Mouse (Mus musculus) thymus, adult 18-20 months (tissue): ENCODE measurements around the gene Atf7.

Experiments
- DNase-seq, 2 experiments: peaks; one replicate each; pipeline ENCODE4 v3.0.0; 2022; ENCODE audit warnings: mixed read lengths in 2 of 2

Gene Atf7

DNA sequence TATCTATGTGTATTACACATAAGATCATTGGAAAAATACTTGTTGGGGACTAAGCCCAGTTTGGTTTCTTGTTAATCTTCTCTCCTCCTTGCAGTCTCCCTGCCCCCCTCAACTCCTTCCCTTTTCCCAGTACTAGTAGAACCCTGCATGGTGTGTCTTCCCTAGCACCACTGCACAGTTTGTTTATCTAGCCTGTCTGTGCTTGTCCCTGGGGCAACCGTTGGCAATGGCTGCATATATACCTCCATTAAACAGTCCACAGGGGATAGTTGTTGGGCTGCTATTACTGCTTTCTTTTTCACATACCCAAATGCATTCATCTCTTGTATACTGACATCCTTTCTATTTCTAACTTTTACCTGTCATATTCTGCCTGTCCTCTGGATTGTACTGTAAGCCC is 137.6 kb downstream of the Atf7 start:
- DNase-seq = no peak

DNA sequence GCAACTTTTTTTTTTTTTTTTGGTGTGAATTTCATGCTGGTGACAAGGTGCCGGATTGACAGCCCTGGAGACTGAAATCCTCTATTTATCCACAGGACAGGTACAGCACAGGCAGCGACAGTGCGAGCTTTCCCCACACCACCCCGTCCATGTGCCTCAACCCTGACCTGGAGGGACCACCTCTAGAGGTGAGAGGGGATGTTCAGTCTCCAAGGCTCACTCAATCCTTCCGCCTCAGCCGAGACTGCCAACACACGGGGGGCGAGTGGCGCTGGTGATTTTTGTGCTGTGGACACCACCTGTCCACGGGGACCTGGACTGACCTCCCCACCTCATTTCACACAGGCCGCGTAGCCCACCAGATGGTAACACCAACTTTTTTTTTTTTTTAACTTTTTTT is 139.4 kb downstream of the Atf7 start:
- no peak for DNase-seq

DNA sequence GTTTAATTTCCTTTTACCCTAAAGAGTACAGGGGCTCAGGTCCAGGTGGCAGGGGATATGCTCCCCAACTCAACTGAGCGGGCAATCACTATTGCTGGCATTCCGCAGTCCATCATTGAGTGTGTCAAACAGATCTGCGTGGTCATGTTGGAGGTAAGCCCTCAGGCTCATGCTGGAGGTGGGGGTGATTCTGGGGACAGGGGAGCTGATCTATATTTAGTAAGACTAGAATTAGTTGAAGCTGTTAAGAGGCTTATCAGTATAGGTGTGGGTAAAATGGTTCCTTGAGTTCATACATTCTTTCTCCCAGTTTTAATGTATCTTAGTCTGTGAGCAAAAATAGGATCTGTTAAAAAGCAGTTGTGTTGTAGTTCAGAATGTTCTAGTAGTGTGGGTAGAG is 142.1 kb downstream of the Atf7 start:
- DNase-seq = no peak
